Mouse (Mus musculus): ENCODE measurements at regions not wholly inside any gene's neighbourhood (a gene's known extent, or its start where the extent isn't known, plus 50 kb on each side); places are given as distances from the start of the nearest gene placed in this dataset.
"Not testable (repeated sequence)": the region's sequence is repeated elsewhere in the genome, so short reads cannot be mapped to it uniquely, and the experiment has no call there.

GRCm38 (mm10) chr3:49686182-49686895 is 70.8 kb downstream of the Pcdh18 start:
- no peak for DNase-seq (ENCODE audit: low read depth, low spot score)

DNA sequence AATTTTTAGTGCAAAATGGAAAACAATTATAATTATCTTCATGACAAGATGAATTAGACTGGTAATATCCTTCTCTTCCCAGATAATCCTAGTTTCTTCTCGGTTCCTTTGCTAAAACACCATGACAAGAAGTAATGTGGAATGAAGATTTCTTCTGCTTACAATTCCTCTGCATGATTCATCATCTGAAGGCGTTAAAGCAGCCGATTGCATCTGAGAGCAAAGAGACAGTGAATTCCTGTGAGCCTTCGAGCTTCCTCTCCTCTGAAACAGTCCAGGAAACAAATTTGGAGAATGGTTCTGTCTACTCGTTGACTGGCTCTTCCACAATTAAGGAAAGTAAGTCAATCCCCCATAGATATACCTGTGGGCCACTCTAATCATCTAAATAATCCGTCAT is 82.2 kb downstream of the Pcdh18 start:
- DNase-seq (ENCODE audit: low read depth, low spot score), result peak; percentile 45

- no peak for DNase-seq (ENCODE audit: low read depth, low spot score)
Observed at GRCm38 (mm10) chr3:49672685-49673184, 84.4 kb downstream of the Pcdh18 start.

- DNase-seq (ENCODE audit: low read depth, low spot score), result no peak
Observed at GRCm38 (mm10) chr3:49667543-49668338, 89.4 kb downstream of the Pcdh18 start.

DNA sequence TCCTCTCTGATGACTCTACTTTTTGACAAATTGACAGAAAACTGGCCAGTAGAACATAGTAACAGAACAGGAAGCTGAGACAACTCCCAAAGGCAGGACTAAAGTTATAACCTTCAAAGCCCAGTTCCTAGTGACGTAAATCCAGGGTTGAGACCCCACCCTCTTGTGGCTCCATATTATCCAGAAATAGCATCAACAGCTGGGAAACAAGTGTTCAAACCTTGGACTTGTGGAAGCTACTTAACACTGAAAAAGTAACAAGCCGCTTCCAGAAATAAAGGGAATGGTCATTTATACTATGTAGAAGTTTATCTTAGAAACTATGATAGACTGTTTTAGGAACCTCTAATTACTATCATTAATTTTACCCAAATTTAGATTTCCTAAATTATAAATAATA is 90.6 kb downstream of the Pcdh18 start:
- no peak for DNase-seq (ENCODE audit: low read depth, low spot score)

DNA sequence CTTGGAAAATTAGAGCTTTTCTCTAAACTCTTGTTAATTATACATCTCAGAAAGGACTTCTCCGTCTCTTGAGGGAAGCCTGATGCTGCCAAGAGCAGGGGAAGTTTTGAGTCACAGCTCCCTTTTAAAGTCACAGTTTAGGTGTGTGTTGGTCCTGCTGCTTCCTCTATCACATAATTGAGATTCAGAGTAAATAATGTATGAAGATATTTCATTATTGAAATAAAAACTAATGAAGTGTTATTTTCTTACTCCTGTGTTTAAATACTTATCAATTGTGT is 108.3 kb downstream of the Pcdh18 start:
- DNase-seq (ENCODE audit: low read depth, low spot score), result peak; percentile 16

- DNase-seq (ENCODE audit: low read depth, low spot score), result peak; percentile 39
Observed at GRCm38 (mm10) chr3:49648040-49648894, 108.9 kb downstream of the Pcdh18 start.

GRCm38 (mm10) chr3:49644993-49645392 is 112.1 kb downstream of the Pcdh18 start:
- no peak for DNase-seq (ENCODE audit: low read depth, low spot score)

DNA sequence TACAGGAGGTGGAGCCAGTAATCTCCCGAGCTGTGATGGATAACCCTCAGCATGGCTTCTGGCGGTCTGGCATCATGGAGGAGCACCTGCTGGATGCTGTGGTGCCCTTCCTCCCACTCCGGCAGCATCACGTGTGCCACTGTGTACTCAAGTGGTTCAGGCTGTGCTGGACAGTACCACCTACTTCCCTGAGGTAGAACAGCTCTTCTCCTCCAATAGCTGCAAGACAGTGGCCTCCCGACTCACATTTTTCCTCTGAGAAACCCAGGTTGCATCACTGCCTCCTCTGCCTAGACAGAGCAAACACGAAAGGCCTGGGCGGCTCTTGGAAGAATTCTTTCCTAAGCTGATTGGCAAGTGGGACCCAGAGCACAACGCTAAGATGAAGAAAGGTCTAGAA is 113.3 kb downstream of the Pcdh18 start:
- DNase-seq (ENCODE audit: low read depth, low spot score), result peak; percentile 62

DNA sequence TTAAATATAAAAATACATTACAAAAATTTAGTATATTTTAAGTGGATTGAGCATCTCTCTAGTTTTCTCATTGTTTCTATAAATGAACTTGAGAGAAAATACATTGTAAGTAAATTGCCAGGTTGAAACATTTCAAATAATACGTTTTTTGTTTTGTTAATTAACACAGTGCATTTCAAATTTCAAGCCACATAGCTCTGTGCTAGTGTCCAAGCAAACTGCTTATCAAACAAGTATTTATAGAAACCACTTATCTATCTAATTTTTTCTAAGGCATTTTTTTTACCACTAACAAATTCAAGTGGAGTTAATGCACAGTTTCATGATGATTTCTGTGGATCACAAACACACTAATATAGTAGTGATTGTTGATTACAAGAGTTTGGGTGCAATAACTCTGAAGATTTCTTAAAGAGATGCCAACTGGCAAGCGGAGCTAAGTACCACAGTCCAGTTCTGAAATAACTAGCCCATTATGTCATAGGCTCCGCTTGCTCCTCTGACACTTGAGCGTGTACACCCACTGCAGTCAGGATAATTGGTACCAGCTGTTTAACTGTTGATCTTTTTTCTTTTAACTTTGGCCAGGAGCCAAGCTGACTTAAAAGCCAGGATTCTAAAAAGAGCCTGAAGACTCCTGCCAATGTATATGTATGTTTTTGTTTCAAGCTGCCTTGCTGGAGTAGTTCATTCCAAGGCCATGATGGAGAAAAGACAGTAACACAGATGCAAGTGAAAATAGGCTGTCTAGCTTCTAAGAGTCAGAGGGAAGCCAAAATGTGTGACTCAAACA is 115.0 kb downstream of the Pcdh18 start:
- peak; percentile 99 for DNase-seq (ENCODE audit: low read depth, low spot score)

- DNase-seq (ENCODE audit: low read depth, low spot score), result peak; percentile 37
Observed at GRCm38 (mm10) chr3:49641411-49641810, 115.7 kb downstream of the Pcdh18 start.

GRCm38 (mm10) chr3:49638601-49639000 is 118.5 kb downstream of the Pcdh18 start:
- DNase-seq (ENCODE audit: low read depth, low spot score), result no peak

DNA sequence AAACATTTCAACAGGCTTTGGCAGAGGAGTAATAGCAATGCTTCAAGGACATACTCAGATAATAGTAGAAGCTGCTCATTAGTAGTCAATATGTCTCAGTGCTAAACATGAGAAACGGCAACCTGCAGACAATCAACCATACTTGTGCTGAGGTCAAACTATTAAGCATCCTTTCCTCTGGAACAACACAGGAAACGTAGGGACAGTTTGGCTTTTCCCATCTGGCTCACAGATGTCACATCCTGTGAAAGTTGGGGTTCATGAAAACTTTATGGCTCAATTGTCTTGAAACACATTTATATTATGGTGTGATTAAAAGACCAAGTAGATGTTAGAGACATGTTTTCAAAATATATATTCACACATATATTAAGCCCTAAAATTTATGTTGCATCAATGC is 120.4 kb downstream of the Pcdh18 start:
- no peak for DNase-seq (ENCODE audit: low read depth, low spot score)

- no peak for DNase-seq (ENCODE audit: low read depth, low spot score)
Observed at GRCm38 (mm10) chr3:49592706-49593451, 164.2 kb downstream of the Pcdh18 start.

DNA sequence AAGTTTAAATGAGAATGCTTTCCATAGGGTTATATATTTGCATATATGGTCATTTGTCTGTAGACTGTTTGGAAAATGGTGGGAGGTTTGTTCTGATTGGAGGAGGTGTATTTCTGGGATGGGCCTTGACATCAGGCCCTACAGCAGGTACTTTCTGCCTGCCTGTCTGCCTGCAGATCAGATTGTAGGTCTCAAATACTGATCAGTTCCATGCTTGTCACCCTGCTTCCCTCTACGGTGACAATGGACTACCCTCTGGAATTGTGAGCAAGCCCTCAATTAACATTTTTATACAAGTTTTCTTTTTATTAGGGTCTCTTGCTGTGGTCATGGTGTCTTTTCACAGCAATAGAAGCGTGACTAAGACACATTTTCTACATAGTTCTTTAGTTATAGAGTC is 166.9 kb downstream of the Pcdh18 start:
- DNase-seq (ENCODE audit: low read depth, low spot score), result no peak

DNA sequence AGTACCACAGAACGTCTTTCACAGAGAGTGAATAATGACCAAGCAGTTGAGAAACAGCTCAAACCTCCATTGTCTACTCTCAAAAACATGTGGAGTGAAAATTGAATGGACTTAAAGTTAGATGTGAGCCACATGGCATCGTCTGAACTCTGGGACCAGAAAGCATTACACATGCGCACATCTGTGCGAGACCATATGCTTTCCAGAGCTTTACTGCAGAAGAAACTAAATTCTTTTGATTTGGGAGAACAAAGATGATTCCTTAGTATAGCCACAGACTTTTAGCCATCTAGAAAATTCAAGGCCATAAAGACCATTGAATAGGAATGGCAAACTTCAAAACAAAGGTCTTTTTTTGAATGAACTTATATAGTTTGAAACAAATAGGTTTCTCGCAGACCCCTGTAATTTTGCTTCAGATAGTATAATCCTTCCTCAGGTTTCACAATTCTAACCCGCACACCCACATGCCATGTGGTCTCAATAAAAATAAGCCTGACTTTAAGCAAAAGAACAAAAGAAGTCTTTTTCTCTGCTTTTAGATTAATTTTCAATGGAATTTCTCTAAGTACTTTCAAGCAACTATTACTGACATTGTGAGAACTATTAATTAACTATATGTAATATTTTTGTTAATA is 170.5 kb downstream of the Pcdh18 start:
- no peak for DNase-seq (ENCODE audit: low read depth, low spot score)

GRCm38 (mm10) chr3:49585962-49586361 is 171.2 kb downstream of the Pcdh18 start:
- not testable (repeated sequence) for DNase-seq (ENCODE audit: low read depth, low spot score)

DNA sequence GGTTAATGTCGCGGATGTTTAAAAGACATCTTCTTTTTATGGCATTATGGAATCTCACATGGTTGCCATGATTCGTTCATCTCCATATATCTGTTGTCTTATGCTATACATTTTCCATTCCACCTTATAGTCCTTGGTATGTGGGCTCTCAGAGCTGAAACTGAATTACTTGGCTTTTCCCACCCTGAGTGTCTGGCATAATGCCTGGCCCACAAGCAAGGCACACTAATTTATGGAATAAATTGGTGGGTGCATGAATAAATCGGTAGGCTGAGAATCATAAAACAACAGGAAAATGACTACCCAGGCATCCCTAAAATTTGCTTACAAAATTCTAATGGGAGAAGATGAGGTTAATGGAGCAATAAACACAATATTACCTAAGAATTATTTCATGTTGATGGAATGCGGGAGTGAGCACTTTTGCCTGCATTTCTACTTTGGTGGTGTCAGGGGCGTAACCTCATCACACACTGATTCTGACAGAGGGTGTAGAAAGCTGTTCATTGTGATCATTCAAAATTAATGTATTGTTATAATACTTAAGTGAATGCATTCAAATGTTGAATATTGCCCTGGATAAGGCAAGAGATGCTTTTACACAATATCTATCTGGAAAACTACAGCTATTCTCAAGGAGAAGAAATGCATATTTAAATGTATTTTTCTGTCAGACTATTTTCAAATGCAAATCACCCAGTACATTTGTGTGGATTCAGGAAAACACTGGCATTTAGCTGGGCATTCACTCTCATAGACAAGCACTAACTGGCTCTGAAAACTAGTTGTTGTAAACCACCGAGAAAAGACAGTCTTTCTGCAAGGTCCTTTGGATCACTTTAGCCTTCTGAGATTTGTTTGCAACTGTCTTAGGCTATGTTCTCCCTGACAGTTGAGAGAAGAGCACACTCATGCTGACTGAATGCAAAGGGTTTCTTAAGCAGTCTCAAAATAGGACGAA is 190.1 kb downstream of the Pcdh18 start:
- DNase-seq (ENCODE audit: low read depth, low spot score), result no peak

GRCm38 (mm10) chr3:49527642-49528041 is 229.5 kb downstream of the Pcdh18 start:
- DNase-seq (ENCODE audit: low read depth, low spot score), result no peak

Data from 3T3-L1 (cell line).